Mouse (Mus musculus): Measurements from ENCODE around the gene Lrrfip1. TPM values are rescaled to one million over a fixed set of nuclear protein-coding genes. Genes with fewer than 3 reads are reported as not detected.

The Lrrfip1 gene
- polyA plus RNA-seq, 1 experiment from 2014 or later, result 85.4 TPM

DNA sequence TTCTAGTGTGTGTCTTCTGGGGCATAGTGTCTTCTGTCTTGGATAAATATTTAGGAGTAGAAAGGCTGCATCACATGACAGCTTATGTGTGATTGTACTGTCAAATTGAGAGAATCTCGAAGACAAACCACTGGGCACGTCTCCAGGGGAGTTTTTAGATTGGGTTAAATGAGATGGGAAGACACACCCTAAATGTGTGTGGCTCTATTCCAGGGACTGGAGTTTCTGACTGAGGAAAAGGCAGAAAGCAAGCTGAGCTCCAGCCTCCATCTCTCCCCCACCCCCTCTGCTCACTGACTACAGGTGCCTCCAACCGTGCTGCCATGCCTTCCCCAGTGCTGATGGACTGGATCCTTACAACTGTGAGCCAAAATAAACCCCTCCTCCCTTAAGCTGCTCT lies 17.2 kb upstream of the Lrrfip1 start:
- Histone ChIP-seq H3K27ac (ENCODE audit: low read length) (peak overlapping the region; percentile 78), H3K27me3 (ENCODE audit: control insufficient read depth, insufficient read depth, low read length) (no peaks in the 10 kb centered on the region), H3K4me3 (replicated peaks; ENCODE audit: low read length) (no peak overlapping the region), H3K4me1 (ENCODE audit: control insufficient read depth, insufficient read depth, low read length) (peaks cover 4% of the 10 kb centered on the region), H3K36me3 (ENCODE audit: control insufficient read depth, insufficient read depth, low read length) (no peaks in the 10 kb centered on the region), H3K4me2 (ENCODE audit: low read depth, low read length) (no peak overlapping the region), H3K9ac (ENCODE audit: low read length) (no peak overlapping the region), H3K9me3 (replicated peaks; ENCODE audit: control insufficient read depth, low read length) (no peaks in the 10 kb centered on the region)
- ATAC-seq (ENCODE audit: insufficient read depth, low FRiP score), result peak; percentile 58
- 62% methylated on average over 3 of the region's 3 CpGs for WGBS

DNA sequence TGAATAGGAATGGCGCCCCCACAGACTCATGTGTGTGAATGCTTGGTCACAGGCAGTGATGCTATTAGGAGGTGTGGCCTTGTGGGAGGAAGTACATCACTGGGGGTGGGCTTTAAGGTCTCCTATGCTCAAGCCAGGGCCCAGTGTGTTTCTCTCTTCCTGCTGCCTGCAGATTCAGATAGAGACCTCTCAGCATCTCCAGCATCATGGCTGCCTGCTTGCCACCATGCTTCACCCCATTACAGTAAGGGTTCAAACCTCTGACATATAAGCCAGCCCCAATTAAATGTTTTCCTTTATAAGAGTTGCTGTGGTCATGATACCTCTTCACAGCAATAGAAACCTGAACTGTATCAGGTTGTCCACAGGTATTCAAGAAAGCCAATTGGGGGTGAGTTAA lies 2.6 kb upstream of the Lrrfip1 start:
- Histone ChIP-seq H3K27ac (ENCODE audit: low read length) (no peak overlapping the region), H3K36me3 (ENCODE audit: control insufficient read depth, insufficient read depth, low read length) (no peaks in the 10 kb centered on the region), H3K4me3 (replicated peaks; ENCODE audit: low read length) (no peak overlapping the region), H3K9me3 (replicated peaks; ENCODE audit: control insufficient read depth, low read length) (0 out of 2 replicates have a peak, but pooled peaks cover 5% of the 10 kb centered on the region), H3K27me3 (ENCODE audit: control insufficient read depth, insufficient read depth, low read length) (no peaks in the 10 kb centered on the region), H3K4me2 (ENCODE audit: low read depth, low read length) (no peak overlapping the region), H3K9ac (ENCODE audit: low read length) (no peak overlapping the region), H3K4me1 (ENCODE audit: control insufficient read depth, insufficient read depth, low read length) (peaks cover 13% of the 10 kb centered on the region; the same call in 1 of the 2 replicates)
- 96% methylated on average over 1 of the region's 1 CpGs for WGBS
- ATAC-seq (ENCODE audit: insufficient read depth, low FRiP score), result no peak

DNA sequence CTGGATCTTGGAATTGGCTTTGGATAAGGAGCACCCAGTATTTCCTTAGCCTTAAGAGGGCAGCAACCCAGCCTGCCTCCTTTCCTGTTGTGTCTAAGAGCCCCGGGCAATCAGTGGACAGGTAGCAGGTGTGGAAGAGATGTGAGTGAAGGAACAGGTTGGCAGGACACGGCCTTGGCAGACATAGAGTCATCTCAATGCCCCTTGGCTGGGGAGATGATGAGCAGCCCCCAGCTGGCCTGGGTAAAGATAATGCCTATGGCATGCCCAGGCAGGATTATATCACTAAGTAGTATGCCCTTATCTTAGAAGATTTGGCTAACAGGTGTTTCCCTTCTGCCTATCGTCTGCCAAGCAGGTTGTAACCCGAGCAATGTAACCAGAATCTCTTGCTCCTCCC lies 1.4 kb upstream of the Lrrfip1 start:
- ATAC-seq (ENCODE audit: insufficient read depth, low FRiP score), result no peak
- no peak overlapping the region for H3K27ac ChIP-seq (ENCODE audit: low read length)

DNA sequence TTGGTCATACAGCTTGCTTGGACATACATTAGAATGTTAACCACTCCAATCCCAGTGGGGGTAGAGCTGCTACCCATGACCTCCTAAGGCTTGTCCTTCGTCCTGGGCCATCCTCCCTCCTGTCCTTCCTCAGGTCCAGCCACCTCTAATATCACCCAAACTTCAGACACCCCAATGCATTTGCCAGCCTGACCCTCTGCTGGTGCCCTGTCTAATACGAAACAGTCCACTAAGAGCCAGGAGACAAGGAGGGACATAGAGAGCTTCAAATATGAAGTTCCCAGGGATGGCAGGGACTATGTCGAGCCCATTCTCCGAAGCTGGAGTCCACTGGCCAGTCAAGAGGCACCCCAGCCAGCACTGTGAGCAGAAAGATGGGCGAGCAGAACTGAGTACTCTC lies 896 bp upstream of the Lrrfip1 start:
- no peak overlapping the region for H3K27ac ChIP-seq (ENCODE audit: low read length)
- no peak overlapping the region for H3K9ac ChIP-seq (ENCODE audit: low read length)
- no peaks in the 10 kb centered on the region for H3K36me3 ChIP-seq (ENCODE audit: control insufficient read depth, insufficient read depth, low read length)
- H3K9me3 ChIP-seq (replicated peaks; ENCODE audit: control insufficient read depth, low read length), result 0 out of 2 replicates have a peak, but pooled peaks cover 5% of the 10 kb centered on the region
- H3K4me2 ChIP-seq (ENCODE audit: low read depth, low read length), result 0 out of 2 replicates have a peak overlapping the region, but pooled peaks have one; percentile 96
- no peak for ATAC-seq (ENCODE audit: insufficient read depth, low FRiP score)
- H3K4me3 ChIP-seq (replicated peaks; ENCODE audit: low read length), result no peak overlapping the region
- H3K27me3 ChIP-seq (ENCODE audit: control insufficient read depth, insufficient read depth, low read length), result no peaks in the 10 kb centered on the region
- WGBS, result 90% methylated on average over 5 of the region's 5 CpGs
- H3K4me1 ChIP-seq (ENCODE audit: control insufficient read depth, insufficient read depth, low read length), result peaks cover 13% of the 10 kb centered on the region; the same call in 1 of the 2 replicates

More for the DNA sequence above, 1.4 kb upstream of the Lrrfip1 start:
- Histone ChIP-seq H3K36me3 (ENCODE audit: control insufficient read depth, insufficient read depth, low read length) (no peaks in the 10 kb centered on the region), H3K27me3 (ENCODE audit: control insufficient read depth, insufficient read depth, low read length) (no peaks in the 10 kb centered on the region), H3K9ac (ENCODE audit: low read length) (no peak overlapping the region), H3K4me3 (replicated peaks; ENCODE audit: low read length) (no peak overlapping the region), H3K4me1 (ENCODE audit: control insufficient read depth, insufficient read depth, low read length) (peaks cover 13% of the 10 kb centered on the region; the same call in 1 of the 2 replicates), H3K4me2 (ENCODE audit: low read depth, low read length) (no peak overlapping the region), H3K9me3 (replicated peaks; ENCODE audit: control insufficient read depth, low read length) (0 out of 2 replicates have a peak, but pooled peaks cover 5% of the 10 kb centered on the region)
- WGBS, result 46% methylated on average over 4 of the region's 4 CpGs

DNA sequence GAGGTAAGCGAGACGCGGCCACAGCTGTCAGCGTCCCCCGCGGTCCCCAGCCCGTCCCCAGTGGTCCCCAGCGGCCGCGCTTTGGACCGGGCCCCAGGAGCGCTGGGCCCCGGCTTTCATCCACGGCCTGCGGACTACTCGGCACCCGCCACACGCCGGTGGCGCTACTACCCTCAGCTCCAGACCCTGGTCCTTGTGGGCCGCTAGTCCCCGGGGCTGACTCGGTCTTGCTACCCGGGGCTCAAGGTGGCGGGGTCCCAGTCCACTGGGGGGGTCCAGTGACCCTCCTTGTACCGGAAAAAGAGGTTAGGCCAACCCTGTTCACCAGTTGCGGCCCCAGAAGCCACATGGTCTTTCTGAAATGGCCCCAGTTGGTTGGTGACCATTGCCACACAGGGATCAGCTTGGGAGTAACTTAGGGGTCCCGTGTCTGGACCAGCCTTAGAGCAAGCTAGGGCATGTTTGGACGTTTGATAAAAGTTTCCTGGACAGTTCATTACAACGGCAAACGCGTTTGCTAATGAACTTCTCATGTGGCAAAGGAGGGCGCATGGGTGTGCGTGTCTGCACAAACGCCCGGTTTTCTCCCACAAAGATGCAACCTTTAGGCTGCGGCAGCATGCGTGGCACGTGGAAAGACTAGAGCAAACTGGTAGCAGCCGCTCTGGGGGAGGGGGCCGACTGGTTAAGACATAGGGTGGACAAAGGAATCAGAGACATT lies 514 bp downstream of the Lrrfip1 start:
- Histone ChIP-seq H3K4me3 (replicated peaks; ENCODE audit: low read length) (peak overlapping the region; percentile 68), H3K36me3 (ENCODE audit: control insufficient read depth, insufficient read depth, low read length) (no peaks in the 10 kb centered on the region), H3K27ac (ENCODE audit: low read length) (no peak overlapping the region), H3K9ac (ENCODE audit: low read length) (peak overlapping the region; percentile 79), H3K4me1 (ENCODE audit: control insufficient read depth, insufficient read depth, low read length) (peaks cover 20% of the 10 kb centered on the region), H3K9me3 (replicated peaks; ENCODE audit: control insufficient read depth, low read length) (0 out of 2 replicates have a peak, but pooled peaks cover 5% of the 10 kb centered on the region), H3K4me2 (ENCODE audit: low read depth, low read length) (peak overlapping the region; percentile 96), H3K27me3 (ENCODE audit: control insufficient read depth, insufficient read depth, low read length) (no peaks in the 10 kb centered on the region)
- WGBS, result 1% methylated on average over 41 of the region's 41 CpGs
- peak; percentile 54; the same call in 1 of the 2 replicates for ATAC-seq (ENCODE audit: insufficient read depth, low FRiP score)

DNA sequence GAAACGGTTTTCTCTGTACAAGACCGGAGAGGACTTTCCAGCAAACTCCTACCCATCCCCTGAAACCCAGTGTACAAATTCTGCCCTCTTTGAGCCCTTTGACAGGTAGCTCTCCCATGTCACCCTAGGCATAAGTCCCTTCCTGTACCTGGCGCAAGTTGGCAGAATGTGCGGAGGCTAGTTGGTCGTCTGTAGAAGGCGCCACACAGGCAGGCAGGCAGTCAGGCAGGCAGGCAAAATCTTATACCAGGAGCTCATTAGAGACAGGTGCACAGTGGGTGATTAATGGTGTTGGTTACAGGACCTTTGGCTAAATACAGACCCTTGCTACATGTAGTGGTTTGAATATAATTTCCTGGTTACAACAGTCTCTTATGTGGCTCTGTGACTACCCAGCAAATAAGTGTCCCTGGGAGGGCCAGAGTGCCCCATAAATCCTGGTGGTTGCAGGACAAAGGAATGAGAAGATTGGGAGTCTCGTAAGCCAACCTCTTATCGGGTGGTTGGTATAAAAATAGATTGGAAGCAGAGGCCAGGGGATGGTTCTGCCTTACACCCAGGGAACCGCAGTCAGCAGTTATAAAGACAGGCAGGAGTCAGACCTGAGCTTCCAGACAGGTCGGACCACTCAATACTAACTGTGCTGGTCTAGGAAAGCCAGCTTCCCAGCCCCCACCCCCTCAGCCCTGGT lies 1.5 kb downstream of the Lrrfip1 start:
- WGBS, result 55% methylated on average over 10 of the region's 10 CpGs

DNA sequence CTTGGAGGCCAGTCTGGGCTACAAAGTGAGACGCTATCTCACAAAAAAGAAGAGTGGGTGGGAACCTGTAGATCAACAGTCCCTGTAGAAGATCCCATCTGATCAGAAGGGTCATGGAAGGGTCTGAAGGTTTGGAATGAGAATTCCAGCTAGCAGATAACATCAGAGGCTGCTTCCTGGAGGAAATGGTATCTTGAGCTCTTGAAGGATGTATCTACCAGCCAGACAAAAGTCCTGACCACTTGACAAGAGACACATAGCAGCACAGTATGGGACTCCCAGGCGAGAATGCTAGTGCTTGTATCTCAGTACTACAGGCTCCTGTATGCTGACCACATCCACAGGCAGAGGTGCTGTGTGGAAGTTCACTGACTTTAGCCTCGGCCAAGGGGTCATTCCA lies 2.6 kb downstream of the Lrrfip1 start:
- Histone ChIP-seq H3K4me2 (ENCODE audit: low read depth, low read length) (no peak overlapping the region), H3K9ac (ENCODE audit: low read length) (no peak overlapping the region), H3K9me3 (replicated peaks; ENCODE audit: control insufficient read depth, low read length) (0 out of 2 replicates have a peak, but pooled peaks cover under 1% of the 10 kb centered on the region), H3K27ac (ENCODE audit: low read length) (no peak overlapping the region), H3K4me1 (ENCODE audit: control insufficient read depth, insufficient read depth, low read length) (peaks cover 25% of the 10 kb centered on the region), H3K4me3 (replicated peaks; ENCODE audit: low read length) (no peak overlapping the region), H3K27me3 (ENCODE audit: control insufficient read depth, insufficient read depth, low read length) (no peaks in the 10 kb centered on the region), H3K36me3 (ENCODE audit: control insufficient read depth, insufficient read depth, low read length) (no peaks in the 10 kb centered on the region)
- no peak for ATAC-seq (ENCODE audit: insufficient read depth, low FRiP score)
- WGBS, result 85% methylated on average over 3 of the region's 3 CpGs

More for the DNA sequence above, 1.5 kb downstream of the Lrrfip1 start:
- H3K36me3 ChIP-seq (ENCODE audit: control insufficient read depth, insufficient read depth, low read length), result no peaks in the 10 kb centered on the region
- peak overlapping the region; percentile 68 for H3K4me3 ChIP-seq (replicated peaks; ENCODE audit: low read length)
- no peaks in the 10 kb centered on the region for H3K27me3 ChIP-seq (ENCODE audit: control insufficient read depth, insufficient read depth, low read length)
- no peak for ATAC-seq (ENCODE audit: insufficient read depth, low FRiP score)
- no peak overlapping the region for H3K27ac ChIP-seq (ENCODE audit: low read length)
- 0 out of 2 replicates have a peak, but pooled peaks cover 5% of the 10 kb centered on the region for H3K9me3 ChIP-seq (replicated peaks; ENCODE audit: control insufficient read depth, low read length)
- H3K4me1 ChIP-seq (ENCODE audit: control insufficient read depth, insufficient read depth, low read length), result peaks cover 25% of the 10 kb centered on the region
- peak overlapping the region; percentile 96 for H3K4me2 ChIP-seq (ENCODE audit: low read depth, low read length)
- peak overlapping the region; percentile 79 for H3K9ac ChIP-seq (ENCODE audit: low read length)

DNA sequence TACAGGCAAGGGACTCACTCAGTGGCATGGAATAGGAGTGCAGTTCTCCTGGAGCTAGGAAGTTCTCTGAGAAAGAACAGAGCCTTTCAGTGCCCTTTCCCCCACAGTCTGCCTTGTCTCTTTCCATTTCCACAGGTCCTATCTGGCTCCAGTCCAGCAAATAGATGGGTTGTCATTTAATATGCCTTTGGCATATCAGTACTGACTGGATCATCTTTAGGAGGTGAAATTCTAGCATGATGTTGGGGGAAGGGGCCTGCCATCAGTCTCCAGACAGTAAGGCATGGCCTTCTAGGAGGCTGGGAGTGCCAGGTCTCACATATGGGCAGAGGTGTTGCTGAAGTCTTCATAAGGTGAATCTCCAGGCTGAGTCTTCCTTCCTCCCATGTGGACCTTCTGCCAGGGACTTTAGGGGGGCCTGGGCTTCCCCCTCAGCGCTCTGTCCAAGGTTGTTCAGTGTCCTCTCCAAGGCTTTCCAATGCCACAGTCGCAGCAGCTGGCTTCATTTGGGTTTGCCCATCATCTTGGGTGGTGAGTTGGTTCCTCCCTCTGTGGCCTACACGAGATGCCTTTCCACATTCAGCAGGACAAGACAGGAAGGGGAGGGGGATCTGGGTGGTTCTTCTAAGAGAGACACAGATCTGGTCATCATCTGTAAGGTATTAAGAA lies 3.5 kb downstream of the Lrrfip1 start:
- Histone ChIP-seq H3K4me1 (ENCODE audit: control insufficient read depth, insufficient read depth, low read length) (peaks cover 25% of the 10 kb centered on the region), H3K4me2 (ENCODE audit: low read depth, low read length) (no peak overlapping the region), H3K9ac (ENCODE audit: low read length) (no peak overlapping the region), H3K27ac (ENCODE audit: low read length) (no peak overlapping the region), H3K27me3 (ENCODE audit: control insufficient read depth, insufficient read depth, low read length) (no peaks in the 10 kb centered on the region), H3K9me3 (replicated peaks; ENCODE audit: control insufficient read depth, low read length) (no peaks in the 10 kb centered on the region), H3K36me3 (ENCODE audit: control insufficient read depth, insufficient read depth, low read length) (no peaks in the 10 kb centered on the region), H3K4me3 (replicated peaks; ENCODE audit: low read length) (no peak overlapping the region)
- no peak for ATAC-seq (ENCODE audit: insufficient read depth, low FRiP score)
- 80% methylated on average over 3 of the region's 3 CpGs for WGBS

DNA sequence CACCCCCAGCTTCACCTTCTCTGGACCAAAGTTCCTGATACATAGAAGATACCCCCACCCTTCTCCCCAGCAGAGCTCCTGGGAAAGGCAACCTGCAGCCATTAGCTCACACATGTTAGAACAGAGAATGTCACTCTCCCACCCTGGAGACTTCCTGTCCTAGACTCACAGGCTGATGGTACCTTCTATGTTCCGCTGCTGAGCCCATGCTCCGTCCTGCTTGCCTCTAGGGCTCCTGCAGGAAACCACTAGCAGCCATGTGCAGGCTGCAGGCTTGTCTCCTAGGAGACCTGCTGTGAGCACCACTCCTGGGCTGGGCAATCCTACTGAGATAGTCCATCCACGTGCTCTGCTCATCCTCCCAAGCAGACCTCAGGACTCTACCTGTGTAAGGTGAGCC lies 4.1 kb downstream of the Lrrfip1 start:
- Histone ChIP-seq H3K4me3 (replicated peaks; ENCODE audit: low read length) (no peak overlapping the region), H3K9me3 (replicated peaks; ENCODE audit: control insufficient read depth, low read length) (no peaks in the 10 kb centered on the region), H3K36me3 (ENCODE audit: control insufficient read depth, insufficient read depth, low read length) (no peaks in the 10 kb centered on the region), H3K4me2 (ENCODE audit: low read depth, low read length) (no peak overlapping the region), H3K27ac (ENCODE audit: low read length) (no peak overlapping the region), H3K4me1 (ENCODE audit: control insufficient read depth, insufficient read depth, low read length) (peaks cover 25% of the 10 kb centered on the region), H3K27me3 (ENCODE audit: control insufficient read depth, insufficient read depth, low read length) (no peaks in the 10 kb centered on the region), H3K9ac (ENCODE audit: low read length) (no peak overlapping the region)
- 76% methylated on average over 3 of the region's 3 CpGs for WGBS
- no peak for ATAC-seq (ENCODE audit: insufficient read depth, low FRiP score)

Measured in stomach, embryonic 16.5 days (tissue).